Mouse (Mus musculus): Measurements from ENCODE around the gene Dydc2. TPM values are rescaled to one million over a fixed set of nuclear protein-coding genes. Genes with fewer than 3 reads are reported as not detected.

Dydc2 gene
- polyA plus RNA-seq (2014; fragmentation: Nextera tagmentation; extraction: Ambion mirVana): 0.51 and 0.58 TPM in 2 replicates

DNA sequence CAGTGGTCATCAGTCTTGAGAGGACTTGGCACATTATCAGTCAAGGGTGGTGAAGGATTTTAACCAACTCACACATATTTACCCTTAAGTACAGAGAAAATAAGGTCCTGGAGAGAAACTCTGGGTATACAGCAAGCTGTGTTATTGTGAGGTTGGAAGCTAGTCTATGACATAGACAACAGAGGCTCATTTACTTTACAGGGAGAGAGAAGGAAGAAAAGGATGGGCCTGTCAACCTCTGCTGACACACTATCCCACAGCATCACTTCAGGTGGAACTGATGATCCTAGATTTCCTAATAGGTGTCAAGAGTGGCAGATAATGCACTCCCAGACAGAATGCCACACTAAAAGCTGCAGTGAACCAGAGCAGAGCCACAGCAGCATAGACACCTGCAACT is at the start of gene Dydc2:
TSS of gene Dydc2 (minus strand) at position 101 of the 400 bp plus-strand sequence.
- Histone ChIP-seq H3K4me1 (ENCODE audit: control insufficient read depth, insufficient read depth, low read length) (no peaks in the 10 kb centered on the region), H3K4me3 (ENCODE audit: low read depth, low read length) (no peak within 1 kb of the TSS), H3K36me3 (ENCODE audit: control insufficient read depth, insufficient read depth, low read length) (no peaks in the 10 kb centered on the region), H3K4me2 (ENCODE audit: low read depth) (no peak within 1 kb of the TSS), H3K9me3 (ENCODE audit: control insufficient read depth, low read length) (no peaks in the 10 kb centered on the region), H3K27me3 (ENCODE audit: control insufficient read depth, insufficient read depth, low read length) (no peaks in the 10 kb centered on the region), H3K27ac (ENCODE audit: low read depth, low read length) (no peak within 1 kb of the TSS), H3K9ac (ENCODE audit: low read length) (no peak within 1 kb of the TSS)
- no peak for DNase-seq (ENCODE audit: low spot score)
- no peak for ATAC-seq (ENCODE audit: insufficient read depth, low FRiP score, low TSS enrichment)

DNA sequence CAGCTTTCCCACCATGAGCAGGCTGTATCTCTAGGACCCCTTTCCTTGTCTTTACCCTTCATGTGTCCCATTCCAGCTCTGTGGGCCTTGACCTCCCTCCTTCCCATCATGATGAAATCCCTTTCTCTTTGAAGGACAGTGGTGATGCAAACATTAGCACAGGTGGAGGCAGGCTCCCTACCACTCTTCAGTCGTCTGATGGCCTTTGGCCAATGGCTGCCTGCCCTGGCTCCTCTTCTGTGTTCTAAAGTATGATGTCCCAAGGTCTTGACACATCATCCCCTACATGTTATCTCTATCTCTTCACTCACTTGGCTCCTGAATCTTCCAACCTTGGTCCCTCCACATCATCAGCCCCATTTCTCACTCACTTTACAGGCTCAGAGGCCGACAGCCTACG is 47.3 kb upstream of the Dydc2 start:
- no peak for ATAC-seq (ENCODE audit: insufficient read depth, low FRiP score, low TSS enrichment)
- H3K9me3 ChIP-seq (ENCODE audit: control insufficient read depth, low read length): no peaks in the 10 kb centered on the region
- H3K36me3 ChIP-seq (ENCODE audit: control insufficient read depth, insufficient read depth, low read length): no peaks in the 10 kb centered on the region
- H3K27me3 ChIP-seq (ENCODE audit: control insufficient read depth, insufficient read depth, low read length): no peaks in the 10 kb centered on the region
- no peak for DNase-seq (ENCODE audit: low spot score)
- 88% methylated on average over 3 of the region's 3 CpGs for WGBS
- H3K9ac ChIP-seq (ENCODE audit: low read length): no peak overlapping the region
- no peak overlapping the region for H3K4me2 ChIP-seq (ENCODE audit: low read depth)
- H3K4me1 ChIP-seq (ENCODE audit: control insufficient read depth, insufficient read depth, low read length): no peaks in the 10 kb centered on the region
- H3K27ac ChIP-seq (ENCODE audit: low read depth, low read length): no peak overlapping the region
- H3K4me3 ChIP-seq (ENCODE audit: low read depth, low read length): no peak overlapping the region

DNA sequence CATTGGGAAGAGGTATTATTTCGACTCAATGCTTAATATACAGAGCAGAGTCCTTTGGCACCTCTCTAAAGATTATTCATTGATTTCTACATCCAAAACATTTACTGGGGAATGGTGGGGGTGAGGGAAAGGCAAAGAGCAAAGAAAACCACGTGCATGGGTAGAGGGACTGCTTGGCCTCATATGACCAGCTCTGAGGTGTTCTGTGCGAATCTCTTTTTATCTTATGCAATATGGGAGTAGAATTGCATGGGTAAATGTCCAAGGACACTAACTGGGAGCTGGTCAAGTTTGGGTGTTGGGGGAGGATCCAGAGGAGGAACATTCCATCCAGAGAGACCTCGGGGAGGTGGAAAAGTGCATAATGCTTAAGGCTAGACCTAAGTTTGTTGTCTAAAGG is 43.9 kb upstream of the Dydc2 start:
- no peak for DNase-seq (ENCODE audit: low spot score)
- 81% methylated on average over 4 of the region's 4 CpGs for WGBS
- Histone ChIP-seq H3K9ac (ENCODE audit: low read length) (no peak overlapping the region), H3K27ac (ENCODE audit: low read depth, low read length) (no peak overlapping the region), H3K36me3 (ENCODE audit: control insufficient read depth, insufficient read depth, low read length) (no peaks in the 10 kb centered on the region), H3K27me3 (ENCODE audit: control insufficient read depth, insufficient read depth, low read length) (no peaks in the 10 kb centered on the region), H3K4me3 (ENCODE audit: low read depth, low read length) (no peak overlapping the region), H3K4me2 (ENCODE audit: low read depth) (no peak overlapping the region), H3K4me1 (ENCODE audit: control insufficient read depth, insufficient read depth, low read length) (no peaks in the 10 kb centered on the region), H3K9me3 (ENCODE audit: control insufficient read depth, low read length) (no peaks in the 10 kb centered on the region)
- no peak for ATAC-seq (ENCODE audit: insufficient read depth, low FRiP score, low TSS enrichment)

DNA sequence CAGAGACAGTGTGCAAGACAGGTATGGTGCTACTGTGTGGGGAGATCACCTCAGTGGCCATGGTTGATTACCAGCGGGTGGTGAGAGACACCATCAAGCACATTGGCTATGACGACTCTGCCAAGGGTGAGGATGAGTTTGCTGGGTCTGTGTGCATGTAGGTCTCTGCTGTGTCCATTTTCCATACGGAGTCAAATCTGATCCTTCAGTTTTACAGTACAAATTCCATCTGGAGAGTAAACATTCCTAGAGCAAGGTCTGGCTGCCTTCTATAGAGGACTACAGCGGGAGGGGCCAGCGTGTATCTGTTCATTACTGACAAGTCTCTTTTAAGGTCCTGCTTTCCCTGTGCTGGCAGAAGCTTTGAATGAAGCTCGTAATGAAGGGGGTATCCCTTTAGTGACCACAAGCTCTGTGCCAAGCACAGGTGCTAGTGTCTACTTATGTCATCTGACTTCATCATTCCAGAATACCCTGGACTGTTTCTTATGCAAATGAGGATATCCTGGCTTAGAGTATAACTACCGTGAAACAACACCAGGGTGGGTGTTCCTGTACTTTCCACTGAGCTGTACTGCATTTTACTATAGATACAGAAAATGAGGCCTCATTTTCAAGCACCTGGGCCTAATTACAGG is 42.1 kb upstream of the Dydc2 start:
- no peaks in the 10 kb centered on the region for H3K4me1 ChIP-seq (ENCODE audit: control insufficient read depth, insufficient read depth, low read length)
- no peak overlapping the region for H3K4me2 ChIP-seq (ENCODE audit: low read depth)
- no peak overlapping the region for H3K27ac ChIP-seq (ENCODE audit: low read depth, low read length)
- H3K9me3 ChIP-seq (ENCODE audit: control insufficient read depth, low read length): no peaks in the 10 kb centered on the region
- no peak overlapping the region for H3K4me3 ChIP-seq (ENCODE audit: low read depth, low read length)
- DNase-seq (ENCODE audit: low spot score): no peak
- H3K36me3 ChIP-seq (ENCODE audit: control insufficient read depth, insufficient read depth, low read length): no peaks in the 10 kb centered on the region
- 90% methylated on average over 7 of the region's 7 CpGs for whole genome bisulfite sequencing
- H3K9ac ChIP-seq (ENCODE audit: low read length): no peak overlapping the region
- no peaks in the 10 kb centered on the region for H3K27me3 ChIP-seq (ENCODE audit: control insufficient read depth, insufficient read depth, low read length)
- ATAC-seq (ENCODE audit: insufficient read depth, low FRiP score, low TSS enrichment): no peak

DNA sequence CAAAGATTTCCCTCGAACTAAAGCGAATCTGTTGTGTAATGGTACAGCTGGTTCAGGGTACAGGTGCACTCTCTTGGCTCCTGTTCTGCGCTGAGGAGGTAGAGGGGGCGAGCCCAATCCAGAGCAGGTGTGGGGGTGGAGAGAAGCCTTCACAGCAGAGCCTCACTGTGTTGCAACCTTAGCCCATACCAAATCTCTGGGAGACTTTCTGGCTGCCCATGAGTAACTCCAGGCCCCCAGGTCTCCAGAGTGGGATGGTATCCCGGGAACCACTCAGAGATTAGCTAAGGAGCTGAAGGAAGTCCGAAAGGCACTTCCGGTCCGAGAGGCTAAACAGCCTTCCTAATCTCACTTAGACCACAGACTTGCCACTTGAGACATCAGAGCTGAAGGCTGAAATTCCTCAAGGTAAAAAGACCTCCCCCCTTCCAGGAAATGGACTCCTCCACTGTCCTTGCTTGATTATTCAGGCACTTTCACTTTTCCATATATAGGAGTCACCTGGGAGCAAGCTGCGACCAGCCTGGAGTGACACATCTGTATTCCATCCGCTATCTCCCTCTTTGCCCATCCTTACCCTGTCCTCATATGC is 35.9 kb upstream of the Dydc2 start, which contains the start of gene Mat1a:
TSS of gene Mat1a (plus strand) at position 183 of the 592 bp plus-strand sequence.
- Histone ChIP-seq H3K27me3 (ENCODE audit: control insufficient read depth, insufficient read depth, low read length) (no peaks in the 10 kb centered on the region), H3K27ac (ENCODE audit: low read depth, low read length) (no peak within 1 kb of the TSS), H3K9ac (ENCODE audit: low read length) (no peak within 1 kb of the TSS), H3K9me3 (ENCODE audit: control insufficient read depth, low read length) (no peaks in the 10 kb centered on the region), H3K36me3 (ENCODE audit: control insufficient read depth, insufficient read depth, low read length) (no peaks in the 10 kb centered on the region), H3K4me3 (ENCODE audit: low read depth, low read length) (no peak within 1 kb of the TSS), H3K4me1 (ENCODE audit: control insufficient read depth, insufficient read depth, low read length) (no peaks in the 10 kb centered on the region), H3K4me2 (ENCODE audit: low read depth) (no peak within 1 kb of the TSS)
- ATAC-seq (ENCODE audit: insufficient read depth, low FRiP score, low TSS enrichment) (no peak), DNase-seq (ENCODE audit: low spot score) (no peak)
- 71% methylated on average over 10 of the region's 10 CpGs for WGBS

DNA sequence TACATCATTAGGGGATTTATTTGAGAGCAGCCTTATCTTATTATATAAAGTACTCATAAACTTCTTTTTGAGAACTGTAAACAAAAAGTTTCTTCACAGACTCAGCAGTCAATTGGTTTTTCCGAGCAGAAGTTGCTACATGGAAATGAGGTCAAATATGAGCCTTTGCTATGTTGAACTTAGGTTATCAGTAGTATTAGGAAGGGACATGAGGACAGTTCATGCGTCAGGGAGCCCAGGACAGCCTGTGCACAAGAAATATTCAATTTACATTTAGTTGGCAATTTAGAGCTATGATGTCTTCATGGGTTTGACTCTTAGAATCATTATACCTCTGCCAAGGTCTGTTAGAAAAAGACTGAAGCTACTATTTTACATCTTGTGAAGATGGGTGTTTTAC is 33.3 kb upstream of the Dydc2 start:
- Histone ChIP-seq H3K27ac (ENCODE audit: low read depth, low read length) (no peak overlapping the region), H3K9ac (ENCODE audit: low read length) (no peak overlapping the region), H3K36me3 (ENCODE audit: control insufficient read depth, insufficient read depth, low read length) (no peaks in the 10 kb centered on the region), H3K4me2 (ENCODE audit: low read depth) (no peak overlapping the region), H3K9me3 (ENCODE audit: control insufficient read depth, low read length) (no peaks in the 10 kb centered on the region), H3K4me3 (ENCODE audit: low read depth, low read length) (no peak overlapping the region), H3K27me3 (ENCODE audit: control insufficient read depth, insufficient read depth, low read length) (no peaks in the 10 kb centered on the region), H3K4me1 (ENCODE audit: control insufficient read depth, insufficient read depth, low read length) (no peaks in the 10 kb centered on the region)
- ATAC-seq (ENCODE audit: insufficient read depth, low FRiP score, low TSS enrichment) (no peak), DNase-seq (ENCODE audit: low spot score) (no peak)
- WGBS: 82% methylated on average over 2 of the region's 2 CpGs

DNA sequence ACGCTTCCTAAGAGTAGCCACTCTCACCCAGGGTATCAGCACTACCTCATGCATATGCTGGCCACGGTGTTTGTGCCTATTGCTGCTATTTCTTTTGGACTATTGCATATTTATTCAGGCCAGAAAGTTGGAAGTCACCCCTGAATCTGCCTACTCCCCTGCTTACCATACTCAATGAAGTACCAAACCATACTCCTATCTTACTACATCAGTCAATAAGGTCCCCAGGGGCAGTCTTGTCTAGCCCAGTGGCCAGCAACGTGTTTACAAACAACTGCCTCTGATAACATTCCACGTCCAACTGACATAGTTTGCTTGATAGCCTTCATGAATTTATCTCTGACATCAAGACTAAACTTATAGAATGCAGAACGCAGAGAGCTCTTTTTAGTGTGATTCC is 32.2 kb upstream of the Dydc2 start:
- Histone ChIP-seq H3K27me3 (ENCODE audit: control insufficient read depth, insufficient read depth, low read length) (no peaks in the 10 kb centered on the region), H3K27ac (ENCODE audit: low read depth, low read length) (no peak overlapping the region), H3K9me3 (ENCODE audit: control insufficient read depth, low read length) (no peaks in the 10 kb centered on the region), H3K4me1 (ENCODE audit: control insufficient read depth, insufficient read depth, low read length) (no peaks in the 10 kb centered on the region), H3K9ac (ENCODE audit: low read length) (no peak overlapping the region), H3K4me3 (ENCODE audit: low read depth, low read length) (no peak overlapping the region), H3K4me2 (ENCODE audit: low read depth) (no peak overlapping the region), H3K36me3 (ENCODE audit: control insufficient read depth, insufficient read depth, low read length) (no peaks in the 10 kb centered on the region)
- 86% methylated on average over 5 of the region's 5 CpGs for WGBS
- no peak for ATAC-seq (ENCODE audit: insufficient read depth, low FRiP score, low TSS enrichment)
- DNase-seq (ENCODE audit: low spot score): no peak

DNA sequence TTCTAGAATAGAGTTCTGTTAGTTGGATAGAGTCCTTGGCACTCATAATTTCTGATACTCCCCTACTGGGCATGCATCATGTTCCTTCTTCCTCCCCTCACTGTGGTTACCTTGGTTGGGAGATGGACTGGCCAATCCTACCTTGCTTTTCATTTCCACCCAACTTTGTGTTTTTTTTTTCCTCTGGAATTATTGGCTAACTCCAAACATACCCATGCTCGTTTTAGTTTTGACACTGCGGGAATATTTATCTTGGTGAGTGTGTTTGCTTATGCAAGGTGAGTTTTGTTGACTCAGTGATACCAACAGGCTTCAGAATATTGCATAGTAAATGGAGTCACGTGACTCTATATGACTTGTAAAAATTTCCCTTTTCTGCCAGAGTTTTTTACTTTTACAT is 31.7 kb upstream of the Dydc2 start:
- no peaks in the 10 kb centered on the region for H3K36me3 ChIP-seq (ENCODE audit: control insufficient read depth, insufficient read depth, low read length)
- no peak for ATAC-seq (ENCODE audit: insufficient read depth, low FRiP score, low TSS enrichment)
- no peaks in the 10 kb centered on the region for H3K9me3 ChIP-seq (ENCODE audit: control insufficient read depth, low read length)
- H3K9ac ChIP-seq (ENCODE audit: low read length): no peak overlapping the region
- no peak overlapping the region for H3K4me3 ChIP-seq (ENCODE audit: low read depth, low read length)
- 86% methylated on average over 3 of the region's 3 CpGs for WGBS
- no peak overlapping the region for H3K4me2 ChIP-seq (ENCODE audit: low read depth)
- H3K4me1 ChIP-seq (ENCODE audit: control insufficient read depth, insufficient read depth, low read length): no peaks in the 10 kb centered on the region
- no peak for DNase-seq (ENCODE audit: low spot score)
- H3K27ac ChIP-seq (ENCODE audit: low read depth, low read length): no peak overlapping the region
- H3K27me3 ChIP-seq (ENCODE audit: control insufficient read depth, insufficient read depth, low read length): no peaks in the 10 kb centered on the region

DNA sequence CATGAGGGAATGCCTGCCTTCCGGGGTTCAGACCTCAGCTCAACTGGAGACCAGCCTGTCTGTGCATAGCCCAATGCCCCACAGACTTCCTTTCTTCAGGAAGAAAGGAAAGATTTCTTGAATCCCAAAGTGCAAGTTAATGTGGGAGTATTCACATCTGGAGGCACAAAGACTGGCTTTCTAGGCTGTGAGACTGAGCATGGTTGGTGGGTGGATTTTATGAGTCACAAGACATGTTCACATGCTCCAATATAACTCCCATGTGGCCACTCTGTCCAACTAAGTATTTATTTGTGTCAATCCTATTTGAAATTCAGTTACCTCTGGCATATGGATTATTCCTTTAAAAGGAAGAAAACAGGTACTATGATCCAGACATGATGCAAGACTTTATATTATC is 29.7 kb upstream of the Dydc2 start:
- no peak for ATAC-seq (ENCODE audit: insufficient read depth, low FRiP score, low TSS enrichment)
- H3K27ac ChIP-seq (ENCODE audit: low read depth, low read length): no peak overlapping the region
- H3K9ac ChIP-seq (ENCODE audit: low read length): no peak overlapping the region
- H3K4me2 ChIP-seq (ENCODE audit: low read depth): no peak overlapping the region
- no peaks in the 10 kb centered on the region for H3K4me1 ChIP-seq (ENCODE audit: control insufficient read depth, insufficient read depth, low read length)
- no peaks in the 10 kb centered on the region for H3K9me3 ChIP-seq (ENCODE audit: control insufficient read depth, low read length)
- H3K36me3 ChIP-seq (ENCODE audit: control insufficient read depth, insufficient read depth, low read length): no peaks in the 10 kb centered on the region
- 85% methylated on average over 1 of the region's 1 CpGs for WGBS
- no peak for DNase-seq (ENCODE audit: low spot score)
- H3K27me3 ChIP-seq (ENCODE audit: control insufficient read depth, insufficient read depth, low read length): no peaks in the 10 kb centered on the region
- H3K4me3 ChIP-seq (ENCODE audit: low read depth, low read length): no peak overlapping the region
